Mouse (Mus musculus) cerebellum, adult 2 months (tissue): ENCODE results near the gene H2-Ke6. TPM values are rescaled to one million over a fixed set of nuclear protein-coding genes. Genes with fewer than 3 reads are reported as not detected.

ENCODE experiments used
- DNase-seq, 2 experiments: peaks; one replicate each; pipeline ENCODE4 v3.0.0; 2021
- H3K27ac ChIP-seq: fragments of 200-500 bp; 2 replicates; pipeline ENCODE4 v1.5.1; 2012; ENCODE audit warnings: low read length, control low read depth, inconsistent platforms; ENCODE audit not compliant: insufficient read depth
- H3K27me3 ChIP-seq: fragments of 200-500 bp; 2 replicates; pipeline ENCODE4 v1.6.1; 2012; ENCODE audit warnings: inconsistent platforms, mild to moderate bottlenecking, low read length, moderate library complexity; ENCODE audit not compliant: control insufficient read depth, insufficient read depth
- H3K4me1 ChIP-seq: fragments of 200-500 bp; 2 replicates; pipeline ENCODE4 v1.6.1; 2011; ENCODE audit warnings: low read length; ENCODE audit not compliant: control insufficient read depth, insufficient read depth
- H3K4me3 ChIP-seq: fragments of 200-500 bp; replicated peaks from 2 replicates; pipeline ENCODE3; 2011; ENCODE audit warnings: mild to moderate bottlenecking, low read depth, low read length, control low read depth; ENCODE audit not compliant: insufficient read depth
- CTCF ChIP-seq: fragments of 200-500 bp; IDR thresholded peaks from 2 replicates; pipeline ENCODE4 v1.5.1; 2011; ENCODE audit warnings: low read depth, mild to moderate bottlenecking, control low read depth, low read length, moderate library complexity, borderline replicate concordance; ENCODE audit not compliant: insufficient read depth
- POLR2A ChIP-seq: fragments of 200-500 bp; IDR thresholded peaks from 2 replicates; pipeline ENCODE4 v1.6.1; 2011; ENCODE audit warnings: low read length, control low read depth, borderline replicate concordance; ENCODE audit not compliant: insufficient read depth
- WGBS: fragments of 180-500 bp; shearing (Covaris S2); methylation state at CpG from one replicate; pipeline ENCODE4 v1.1.7; 2018; 5-methylcytosine and 5-hydroxymethylcytosine counted together
- polyA plus RNA-seq: library from polyadenylated mRNA; depleted of rRNA; stranded (reverse); fragments of >200 nt; gene quantifications from 2 replicates; pipeline ENCODE4 v1.2.3, GENCODE M21; 2012; rRNA removed

Gene H2-Ke6
- 82.9 and 89.8 TPM in 2 replicates for polyA plus RNA-seq

DNA sequence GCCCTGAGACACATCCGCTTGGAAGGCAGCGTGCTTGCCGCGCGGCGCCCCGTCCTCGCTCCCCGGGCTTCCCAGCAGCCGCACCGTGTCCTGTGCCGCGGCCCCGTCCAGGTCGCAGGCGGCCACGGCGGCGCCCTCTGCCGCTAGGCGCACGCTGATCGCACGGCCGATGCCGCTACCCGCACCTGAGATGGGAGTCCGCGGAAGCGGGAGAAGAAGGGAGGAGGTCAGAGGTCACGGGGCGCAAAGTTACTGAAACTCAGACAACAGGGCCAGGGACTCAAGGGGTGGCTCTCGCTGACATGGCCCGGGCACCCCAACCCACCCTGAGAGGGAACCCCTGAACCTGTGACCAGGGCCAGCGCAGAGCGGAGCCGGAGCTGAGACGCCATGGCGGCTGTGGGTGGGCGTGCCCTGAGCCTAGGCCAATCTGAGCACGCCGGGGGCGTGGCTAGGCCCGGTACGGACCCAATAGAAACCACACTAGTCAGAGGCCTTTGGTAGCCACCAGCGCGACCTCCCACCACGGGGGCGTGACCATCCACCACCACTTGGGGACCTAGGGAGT is at the start of gene H2-Ke6:
Gene H2-Ke6 (minus strand): TSS at position 405 of the 568 bp plus-strand sequence.
- 0 out of 2 replicates have a peak within 1 kb of the TSS, but pooled peaks have one; percentile 16 for H3K27ac ChIP-seq
- WGBS, result under 1% methylated on average over 49 of the region's 49 CpGs
- H3K27me3 ChIP-seq, result no peaks in the 10 kb centered on the region
- peak within 1 kb of the TSS; percentile 65 for H3K4me3 ChIP-seq
- peaks cover 30% of the 10 kb centered on the region for H3K4me1 ChIP-seq
- TF ChIP-seq POLR2A (peak; percentile 54; the same call in 1 of the 2 replicates), CTCF (no peak)
- peak; percentile 89 to 90 for DNase-seq

DNA sequence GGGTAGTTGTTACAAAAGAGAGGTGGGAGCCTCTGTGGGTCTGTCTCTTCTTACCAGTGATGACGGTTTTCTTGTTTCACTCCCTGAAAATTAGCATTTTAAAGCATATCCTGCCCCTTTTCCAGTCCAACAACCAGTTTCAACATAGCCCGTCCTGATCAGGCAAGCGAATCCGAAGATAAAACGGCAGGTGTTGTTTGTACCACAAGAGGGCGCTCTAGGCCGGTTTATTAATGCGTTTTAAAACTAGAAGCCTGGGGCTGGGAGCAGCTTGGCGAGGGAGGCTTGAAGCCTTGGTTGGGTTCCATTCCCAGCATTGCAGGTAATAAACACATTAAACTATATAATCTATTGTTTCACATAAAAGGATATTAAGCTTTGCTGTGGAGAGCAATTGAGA is 49.7 kb upstream of the H2-Ke6 start:
- Histone ChIP-seq H3K27me3 (no peaks in the 10 kb centered on the region), H3K4me3 (no peak overlapping the region), H3K27ac (no peak overlapping the region), H3K4me1 (no peaks in the 10 kb centered on the region)
- WGBS, result under 1% methylated on average over 9 of the region's 9 CpGs
- peak; percentile 45 to 49 for DNase-seq
- peak; percentile 53; the same call in 1 of the 2 replicates for TF ChIP-seq CTCF
- TF ChIP-seq POLR2A, result no peak

DNA sequence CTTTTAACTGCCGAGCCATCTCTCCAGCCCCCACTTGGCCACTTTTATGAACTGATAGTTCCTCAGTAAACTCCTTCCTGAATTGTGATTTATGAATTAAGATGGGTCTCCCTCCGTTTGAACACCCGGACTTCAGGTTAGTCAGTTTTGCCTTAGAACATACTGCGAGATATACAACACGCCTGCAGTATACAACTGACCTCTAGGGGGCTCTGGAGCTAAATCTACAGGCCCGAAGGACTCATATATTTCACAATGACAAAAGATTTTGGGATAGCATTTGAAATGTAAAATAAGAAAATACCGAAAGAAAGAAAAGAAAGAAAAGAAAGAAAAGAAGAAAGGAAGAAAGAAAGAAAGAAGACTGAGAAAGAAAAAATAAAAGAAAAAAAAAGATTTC is 47.4 kb upstream of the H2-Ke6 start:
- TF ChIP-seq POLR2A, result no peak
- TF ChIP-seq CTCF, result no peak; the same call in 1 of the 2 replicates
- Histone ChIP-seq H3K4me3 (no peak overlapping the region), H3K27ac (no peak overlapping the region), H3K4me1 (no peaks in the 10 kb centered on the region), H3K27me3 (no peaks in the 10 kb centered on the region)
- peak; percentile 38 to 60 for DNase-seq
- WGBS, result 35% methylated on average over 7 of the region's 7 CpGs

DNA sequence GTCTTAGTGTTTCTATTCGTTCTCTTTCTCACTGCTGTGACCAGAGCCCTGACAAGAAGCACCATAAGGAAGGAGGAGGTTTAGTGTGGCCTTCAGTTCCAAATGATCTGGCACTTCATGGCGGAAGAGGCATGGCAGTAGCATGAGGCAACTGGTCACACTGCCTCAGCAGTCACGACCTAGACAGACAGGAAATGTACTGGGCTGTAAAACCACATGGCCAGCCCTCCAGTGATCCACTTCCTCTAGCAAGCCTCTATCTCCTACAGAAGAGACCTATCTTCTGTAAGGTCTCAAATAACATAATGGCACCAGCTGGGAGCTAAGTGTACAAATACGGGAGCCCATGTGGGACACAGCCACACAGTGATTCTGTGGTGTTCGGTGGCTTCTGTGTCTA is 44.2 kb upstream of the H2-Ke6 start:
- TF ChIP-seq POLR2A (no peak), CTCF (no peak)
- no peak for DNase-seq
- Histone ChIP-seq H3K27me3 (no peaks in the 10 kb centered on the region), H3K4me1 (no peaks in the 10 kb centered on the region), H3K27ac (no peak overlapping the region), H3K4me3 (no peak overlapping the region)
- 69% methylated on average over 5 of the region's 5 CpGs for WGBS

DNA sequence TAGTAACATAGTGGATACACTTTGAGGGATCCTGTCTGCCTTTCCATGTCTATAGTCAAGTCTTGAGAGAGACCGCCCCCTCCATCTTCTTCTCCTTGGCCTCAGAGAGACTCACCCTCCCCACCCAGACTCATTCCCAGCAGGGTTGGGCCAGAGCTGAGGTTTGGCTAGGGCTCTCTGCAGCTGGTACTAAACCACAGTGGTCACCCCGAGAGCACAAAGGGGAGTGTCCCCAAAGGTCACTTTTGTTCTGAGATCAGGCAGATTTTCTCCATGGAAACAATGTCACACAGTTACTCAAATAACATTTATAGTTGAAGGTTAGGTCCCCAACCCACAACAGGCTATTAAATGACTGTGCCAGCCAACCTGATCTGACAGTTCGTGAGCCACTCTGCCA is 41.0 kb upstream of the H2-Ke6 start:
- no peaks in the 10 kb centered on the region for H3K27me3 ChIP-seq
- H3K27ac ChIP-seq, result no peak overlapping the region
- WGBS, result 33% methylated on average over 3 of the region's 3 CpGs
- DNase-seq, result no peak
- H3K4me1 ChIP-seq, result no peaks in the 10 kb centered on the region
- no peak overlapping the region for H3K4me3 ChIP-seq
- TF ChIP-seq POLR2A, result no peak

DNA sequence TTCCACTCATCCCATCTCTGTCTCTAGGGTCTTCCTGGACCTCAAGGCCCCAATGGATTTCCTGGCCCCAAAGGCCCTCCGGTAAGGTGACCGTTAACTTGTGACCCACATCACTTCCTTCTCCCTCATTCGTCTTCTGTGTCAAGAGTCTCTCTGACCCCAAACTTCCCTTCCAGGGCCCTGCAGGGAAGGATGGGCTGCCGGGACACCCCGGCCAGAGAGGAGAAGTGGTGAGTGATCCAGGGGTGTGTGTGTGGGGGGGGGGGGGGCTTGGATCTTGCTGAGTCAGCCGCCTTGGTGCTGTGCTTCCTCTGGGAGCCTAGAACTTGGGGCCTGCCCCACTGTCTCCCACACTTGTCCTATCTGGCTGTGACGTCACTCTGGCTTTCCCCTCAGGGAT is 29.4 kb upstream of the H2-Ke6 start:
- Histone ChIP-seq H3K4me1 (no peaks in the 10 kb centered on the region), H3K27me3 (no peaks in the 10 kb centered on the region), H3K27ac (no peak overlapping the region), H3K4me3 (no peak overlapping the region)
- 80% methylated on average over 7 of the region's 7 CpGs for WGBS
- TF ChIP-seq CTCF (no peak), POLR2A (no peak)
- no peak for DNase-seq

DNA sequence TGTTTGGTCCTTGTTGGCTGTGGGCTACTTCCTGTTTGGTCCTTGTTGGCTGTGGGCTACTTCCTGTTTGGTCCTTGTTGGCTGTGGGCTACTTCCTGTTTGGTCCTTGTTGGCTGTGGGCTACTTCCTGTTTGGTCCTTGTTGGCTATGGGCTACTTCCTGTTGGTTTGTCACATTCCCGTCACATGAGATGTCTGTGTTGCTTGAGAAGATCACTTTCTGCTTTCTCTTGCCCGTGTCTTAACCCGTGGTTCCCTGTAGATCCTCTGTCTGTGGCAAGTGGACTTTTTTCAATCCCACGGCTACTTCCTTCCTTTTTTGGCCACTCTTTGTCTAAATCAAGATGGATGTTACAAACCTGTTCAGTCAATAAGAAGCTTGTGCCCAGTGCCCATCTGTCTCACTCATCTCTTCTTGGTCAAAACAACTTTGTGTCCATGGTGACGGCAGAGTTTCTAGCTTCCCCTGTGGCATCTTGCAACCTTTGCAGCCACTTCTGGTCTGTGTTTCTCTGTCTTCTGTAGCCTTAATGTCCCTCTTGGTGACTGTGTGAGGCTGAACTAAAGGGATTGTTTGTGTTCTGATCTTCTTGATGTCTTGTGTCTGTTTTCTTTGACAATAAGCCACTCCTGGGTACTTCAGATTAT is 19.7 kb upstream of the H2-Ke6 start:
- Histone ChIP-seq H3K4me1 (no peaks in the 10 kb centered on the region), H3K4me3 (no peak overlapping the region), H3K27me3 (no peaks in the 10 kb centered on the region), H3K27ac (no peak overlapping the region)
- 94% methylated on average over 5 of the region's 5 CpGs for WGBS
- TF ChIP-seq CTCF, result no peak
- no peak for TF ChIP-seq POLR2A
- DNase-seq, result no peak

DNA sequence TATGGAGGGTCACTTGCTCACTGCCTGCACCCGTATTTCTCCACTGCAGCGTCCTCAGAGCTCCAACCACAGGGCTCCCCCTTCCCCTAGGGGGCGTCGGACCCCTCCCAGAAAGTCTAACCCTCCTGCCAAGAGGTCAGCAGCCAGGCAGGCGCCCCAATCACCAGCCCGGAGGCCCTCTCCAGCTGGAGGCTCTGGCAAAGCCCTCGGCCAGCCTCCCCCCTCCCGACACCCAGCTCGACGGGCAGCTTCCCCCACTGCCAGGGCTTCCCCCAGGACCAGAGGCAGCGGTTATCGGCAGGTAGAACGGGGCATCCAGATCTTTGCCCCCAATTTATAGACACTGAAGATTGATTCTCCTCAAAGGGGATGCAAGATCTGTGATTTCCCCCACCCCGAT is 18.1 kb upstream of the H2-Ke6 start:
- Histone ChIP-seq H3K27me3 (no peaks in the 10 kb centered on the region), H3K4me1 (no peaks in the 10 kb centered on the region), H3K4me3 (no peak overlapping the region), H3K27ac (no peak overlapping the region)
- no peak for TF ChIP-seq CTCF
- TF ChIP-seq POLR2A, result no peak
- 66% methylated on average over 14 of the region's 14 CpGs for WGBS
- DNase-seq, result no peak
